Mouse (Mus musculus) heart, embryonic 14.5 days (tissue): ENCODE measurements around the gene Sdk2. TPM values are rescaled to one million over a fixed set of nuclear protein-coding genes. Genes with fewer than 3 reads are reported as not detected.

Experiments
- ATAC-seq: fragments of 200-750 bp; cut with Nextera tagmentation; 2 replicates; pipeline ENCODE4 v1.8.0; 2017; ENCODE audit warnings: low read depth, moderate TSS enrichment; ENCODE audit not compliant: insufficient number of reproducible peaks, insufficient read depth, low FRiP score
- H3K27ac ChIP-seq, 2 experiments: fragments of 200-500 bp in 1 of 2; fragments of 300-500 bp in 1 of 2; sonication (generic) in 1 of 2; replicated peaks in 1 of 2; 2 replicates each; pipeline ENCODE4 v1.5.1; 2012 to 2014; ENCODE audit warnings: low read depth in 2 of 2, low read length in 2 of 2, control low read depth in 1 of 2, mild to moderate bottlenecking in 1 of 2, mixed read lengths in 1 of 2; ENCODE audit not compliant: control insufficient read depth in 1 of 2, insufficient read depth in 1 of 2
- H3K27me3 ChIP-seq: fragments of 300-500 bp; sonication (generic); 2 replicates; pipeline ENCODE4 v1.6.1; 2014; ENCODE audit warnings: mild to moderate bottlenecking, low read length, control low read depth; ENCODE audit not compliant: control insufficient read depth, insufficient read depth
- H3K36me3 ChIP-seq: fragments of 300-500 bp; sonication (generic); 2 replicates; pipeline ENCODE4 v1.6.1; 2014; ENCODE audit warnings: mild to moderate bottlenecking, control low read depth, low read length, mixed read lengths; ENCODE audit not compliant: control insufficient read depth, insufficient read depth
- H3K4me1 ChIP-seq, 2 experiments: fragments of 200-500 bp in 1 of 2; fragments of 300-500 bp in 1 of 2; sonication (generic) in 1 of 2; 2 replicates each; pipeline ENCODE4 v1.6.1; 2012 to 2014; ENCODE audit warnings: low read length in 2 of 2, control low read depth in 1 of 2, mixed read lengths in 1 of 2; ENCODE audit not compliant: control insufficient read depth in 2 of 2, insufficient read depth in 2 of 2
- H3K4me2 ChIP-seq: fragments of 300-500 bp; sonication (generic); 2 replicates; pipeline ENCODE4 v1.6.1; 2014; ENCODE audit warnings: mild to moderate bottlenecking, low read length
- H3K4me3 ChIP-seq, 2 experiments: fragments of 200-500 bp in 1 of 2; fragments of 300-500 bp in 1 of 2; sonication (generic) in 1 of 2; 2 replicates each; pipeline ENCODE4 v1.5.1; 2012 to 2014; ENCODE audit warnings: low read length in 2 of 2, mild to moderate bottlenecking in 2 of 2, control low read depth in 1 of 2, low read depth in 1 of 2, moderate library complexity in 1 of 2; ENCODE audit not compliant: control insufficient read depth in 1 of 2, insufficient read depth in 1 of 2
- H3K9ac ChIP-seq: fragments of 300-500 bp; sonication (generic); 2 replicates; pipeline ENCODE4 v1.6.1; 2014; ENCODE audit warnings: mild to moderate bottlenecking, low read length
- H3K9me3 ChIP-seq: fragments of 300-500 bp; sonication (generic); 2 replicates; pipeline ENCODE4 v1.6.1; 2016; ENCODE audit warnings: low read length, control low read depth; ENCODE audit not compliant: control insufficient read depth
- WGBS: fragments of 180-500 bp; shearing (Covaris S2); extraction: QIAGEN DNeasy Blood & Tissue Kit; methylation state at CpG from one replicate; pipeline ENCODE4 v1.1.7; 2014; 5-methylcytosine and 5-hydroxymethylcytosine counted together
- polyA plus RNA-seq: library from polyadenylated mRNA; unstranded; fragments of >200 nt; fragmentation: Nextera tagmentation; extraction: Ambion mirVana; gene quantifications from 2 replicates; pipeline ENCODE4 v1.2.1, GENCODE M21; 2014

Sdk2 gene
- polyA plus RNA-seq, 1 experiment from 2014 or later, result 2.4 TPM

DNA sequence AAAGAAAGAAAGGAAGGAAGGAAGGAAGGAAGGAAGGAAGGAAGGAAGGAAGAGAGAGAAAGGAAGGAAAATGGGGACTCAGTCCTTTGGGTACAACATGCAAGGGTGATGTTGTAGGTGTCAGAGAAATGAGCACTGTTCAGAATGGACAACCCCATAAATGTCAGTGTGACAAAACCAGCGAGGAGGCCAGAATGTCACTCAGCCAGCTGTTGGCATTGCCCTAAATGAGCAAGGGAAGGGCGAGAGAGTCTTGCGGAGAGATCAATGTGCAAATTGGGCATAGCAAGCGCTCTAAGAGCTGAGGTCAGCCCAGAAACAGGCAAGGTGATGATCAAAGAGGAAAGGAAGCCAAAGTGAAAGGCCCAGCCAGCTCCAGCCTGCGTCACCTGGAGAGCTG is 293.7 kb downstream of the Sdk2 start:
- Histone ChIP-seq H3K4me2 (no peak overlapping the region), H3K4me1 (peaks cover 5 to 7% of the 10 kb centered on the region in 2 experiments; a peak in 2 of 4 replicates), H3K4me3 (no peak overlapping the region), H3K36me3 (no peaks in the 10 kb centered on the region), H3K27me3 (no peaks in the 10 kb centered on the region), H3K9me3 (no peaks in the 10 kb centered on the region), H3K9ac (no peak overlapping the region), H3K27ac (no peak overlapping the region)
- ATAC-seq, result no peak
- 89% methylated on average over 5 of the region's 5 CpGs for WGBS

DNA sequence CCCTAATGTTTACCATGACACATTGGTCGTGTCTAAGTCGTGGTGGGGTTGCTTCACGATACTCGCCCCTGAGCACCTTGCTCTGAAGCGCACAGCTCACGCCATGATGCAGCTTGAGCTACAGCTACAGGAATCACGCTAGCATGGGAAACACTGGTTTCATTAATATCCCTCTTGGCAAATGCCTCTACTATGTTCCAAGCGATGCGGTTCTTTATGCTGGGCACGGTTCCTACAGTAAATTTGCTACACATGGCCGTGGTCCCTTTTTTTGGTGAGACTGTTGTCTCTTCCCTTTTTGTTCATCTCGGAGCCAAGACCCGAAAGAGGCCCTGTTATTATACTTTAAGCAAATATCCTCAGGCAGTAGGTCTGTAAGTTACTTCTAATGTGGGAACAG is 295.7 kb downstream of the Sdk2 start:
- Histone ChIP-seq H3K27ac (no peak overlapping the region), H3K4me3 (no peak overlapping the region), H3K9ac (no peak overlapping the region), H3K27me3 (no peaks in the 10 kb centered on the region), H3K4me1 (peaks cover 15 to 18% of the 10 kb centered on the region in 2 experiments), H3K36me3 (no peaks in the 10 kb centered on the region), H3K4me2 (no peak overlapping the region), H3K9me3 (no peaks in the 10 kb centered on the region)
- 87% methylated on average over 13 of the region's 13 CpGs for WGBS
- no peak for ATAC-seq

DNA sequence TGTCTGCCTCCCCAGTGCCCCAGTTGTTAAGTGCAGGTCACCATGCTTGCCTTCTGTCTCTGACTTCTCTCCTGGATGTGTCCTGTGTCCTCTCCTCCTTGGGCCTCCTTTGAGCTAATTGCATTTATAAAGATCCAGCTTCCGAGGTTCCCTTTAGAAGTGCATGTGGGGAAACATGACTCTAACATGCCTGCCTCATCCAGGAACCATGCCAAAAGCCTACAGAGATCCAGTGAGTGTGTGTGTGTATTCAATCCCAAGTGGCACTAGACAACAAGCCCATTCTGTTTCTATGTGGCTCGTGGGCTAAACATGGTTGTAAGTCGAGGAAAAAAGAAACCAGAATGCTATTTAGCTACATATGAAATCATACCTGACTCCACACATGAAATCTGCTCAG is 298.5 kb downstream of the Sdk2 start:
- H3K36me3 ChIP-seq, result no peaks in the 10 kb centered on the region
- no peaks in the 10 kb centered on the region for H3K9me3 ChIP-seq
- no peak for ATAC-seq
- H3K27me3 ChIP-seq, result no peaks in the 10 kb centered on the region
- 66% methylated on average over 3 of the region's 3 CpGs for WGBS
- H3K4me2 ChIP-seq, result no peak overlapping the region
- no peak overlapping the region for H3K9ac ChIP-seq
- H3K4me3 ChIP-seq, result no peak overlapping the region
- peaks cover 19 to 26% of the 10 kb centered on the region in 2 experiments for H3K4me1 ChIP-seq
- H3K27ac ChIP-seq, result no peak overlapping the region

DNA sequence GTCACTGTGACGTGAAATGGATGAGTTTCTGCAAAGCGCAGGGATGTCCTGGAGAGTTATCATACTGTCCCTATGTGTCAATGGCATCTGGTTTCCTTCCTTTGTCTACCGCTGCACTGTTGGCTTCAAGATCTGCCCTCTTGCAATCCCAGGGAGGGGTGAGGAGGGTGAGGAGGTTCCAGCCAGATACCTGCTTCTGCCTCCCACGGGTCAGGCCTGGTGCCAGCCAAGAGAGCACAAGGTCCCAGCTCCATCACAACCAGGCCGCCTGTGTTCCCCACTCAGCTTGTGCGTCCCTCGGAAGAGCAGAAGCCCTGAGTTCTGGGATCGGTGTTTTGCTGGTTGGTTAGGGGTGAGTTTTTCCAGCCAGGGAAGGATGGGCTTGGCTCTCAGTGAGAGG is 299.6 kb downstream of the Sdk2 start:
- 31% methylated on average over 8 of the region's 8 CpGs for WGBS
- H3K4me1 ChIP-seq, result peaks cover 19 to 26% of the 10 kb centered on the region in 2 experiments
- 0 out of 2 replicates have a peak overlapping the region, but pooled peaks have one; percentile 11 for H3K9ac ChIP-seq
- H3K27me3 ChIP-seq, result no peaks in the 10 kb centered on the region
- ATAC-seq, result no peak
- no peaks in the 10 kb centered on the region for H3K36me3 ChIP-seq
- 0 out of 4 replicates have a peak overlapping the region, but pooled peaks of 1 of the 2 experiments have one; percentile 37 for H3K27ac ChIP-seq
- H3K4me3 ChIP-seq, result no peak overlapping the region
- no peak overlapping the region for H3K4me2 ChIP-seq
- no peaks in the 10 kb centered on the region for H3K9me3 ChIP-seq

DNA sequence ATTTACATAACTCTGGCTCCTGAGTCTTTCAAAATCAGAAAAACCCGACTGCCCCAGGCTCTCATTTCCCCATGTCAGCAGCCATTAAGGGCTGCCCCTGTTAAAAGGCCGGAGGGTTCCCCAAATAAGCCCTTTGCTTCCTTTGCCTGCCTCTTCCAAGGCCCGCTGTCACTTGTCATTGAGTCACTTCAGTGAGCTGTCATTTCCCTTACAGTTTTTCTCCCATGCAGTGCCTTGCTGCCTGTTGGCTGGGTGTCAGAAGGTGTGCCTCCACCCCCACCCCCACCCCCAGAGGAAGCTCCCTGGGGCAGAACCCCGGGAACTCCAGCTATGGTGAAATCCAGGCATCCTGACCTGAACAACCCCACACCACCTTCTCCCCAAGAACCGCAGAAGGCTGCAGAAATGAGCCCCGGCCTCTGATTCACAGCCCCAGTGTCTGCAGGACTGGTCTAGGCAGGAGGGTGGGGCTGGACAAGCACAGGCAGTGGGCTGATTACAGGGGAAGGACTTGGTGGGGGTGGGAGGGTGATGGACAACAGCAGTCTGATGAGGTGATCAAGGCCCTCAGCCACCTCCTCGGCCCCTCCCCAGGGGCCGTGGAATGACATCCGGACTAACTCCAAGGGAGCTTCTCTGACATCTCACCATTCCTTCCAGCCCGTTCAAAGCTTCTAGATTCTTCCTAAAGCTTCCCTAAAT is 300.4 kb downstream of the Sdk2 start:
- Histone ChIP-seq H3K4me2 (no peak overlapping the region), H3K4me3 (no peak overlapping the region)
- ATAC-seq, result no peak

DNA sequence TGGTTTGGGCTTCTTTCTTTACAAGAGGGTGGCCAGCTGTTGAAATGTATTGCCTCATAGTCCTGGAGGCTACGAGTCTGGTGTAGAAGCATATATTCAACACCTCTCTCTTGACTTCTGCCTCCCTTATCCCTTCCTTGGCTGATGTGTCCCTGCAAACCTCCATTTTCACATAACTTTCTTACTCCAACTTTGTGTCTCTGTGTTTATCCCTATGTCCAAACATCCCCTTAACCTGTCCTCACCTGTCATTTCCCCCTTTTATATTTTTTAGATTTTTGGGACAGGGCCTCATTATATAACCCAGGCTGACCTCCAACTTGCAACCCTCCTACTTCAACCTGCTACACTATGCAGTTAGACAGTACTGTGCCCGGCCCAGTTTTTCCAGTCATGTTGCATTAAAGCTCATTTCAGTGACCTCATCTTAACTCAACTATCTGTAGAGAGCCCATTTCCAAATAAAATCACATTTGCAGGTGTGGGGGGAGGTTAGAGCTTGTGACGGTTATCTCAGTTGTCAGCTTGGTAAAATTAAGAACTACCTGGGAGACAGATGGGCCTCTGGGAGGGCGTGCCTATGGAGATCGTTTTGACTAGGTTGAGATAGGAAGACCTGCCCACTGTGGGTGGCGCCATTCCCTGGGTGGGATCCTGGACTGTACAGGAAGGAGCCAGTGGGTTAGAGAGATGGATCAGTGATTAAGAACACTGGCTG is 302.6 kb downstream of the Sdk2 start:
- Histone ChIP-seq H3K4me2 (no peak overlapping the region), H3K4me3 (no peak overlapping the region), H3K36me3 (no peaks in the 10 kb centered on the region), H3K27ac (no peak overlapping the region), H3K9me3 (no peaks in the 10 kb centered on the region), H3K4me1 (peaks cover 19 to 26% of the 10 kb centered on the region in 2 experiments), H3K27me3 (no peaks in the 10 kb centered on the region), H3K9ac (no peak overlapping the region)
- ATAC-seq, result no peak
- 80% methylated on average over 6 of the region's 6 CpGs for WGBS

More for the DNA sequence above, 300.4 kb downstream of the Sdk2 start:
- H3K27me3 ChIP-seq, result no peaks in the 10 kb centered on the region
- no peaks in the 10 kb centered on the region for H3K9me3 ChIP-seq
- H3K9ac ChIP-seq, result 0 out of 2 replicates have a peak overlapping the region, but pooled peaks have one; percentile 1
- 15% methylated on average over 10 of the region's 10 CpGs for WGBS
- peak overlapping the region in 1 of 2 experiments; percentile 29; a peak in 1 of 4 replicates for H3K27ac ChIP-seq
- no peaks in the 10 kb centered on the region for H3K36me3 ChIP-seq
- peaks cover 19 to 26% of the 10 kb centered on the region in 2 experiments for H3K4me1 ChIP-seq

DNA sequence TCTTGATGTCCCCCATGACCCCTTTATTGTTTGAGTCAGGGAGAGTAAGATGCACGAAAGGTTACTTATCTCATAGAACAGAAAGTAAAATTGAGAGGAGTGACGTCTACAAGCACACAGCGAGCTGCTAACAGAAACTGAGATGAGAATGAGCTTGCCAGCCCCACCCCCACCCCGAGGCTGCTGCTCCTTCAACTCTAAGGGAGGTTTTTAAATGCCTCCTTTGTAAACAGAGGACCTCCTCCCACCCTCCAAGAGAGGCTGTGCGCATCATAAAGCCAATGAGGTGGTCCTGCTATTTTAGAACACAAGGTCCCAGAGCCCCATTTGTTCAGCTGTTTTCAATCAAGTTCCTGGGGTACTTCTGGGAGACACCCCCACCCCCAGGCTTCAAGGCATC is 303.4 kb downstream of the Sdk2 start:
- Histone ChIP-seq H3K9me3 (no peaks in the 10 kb centered on the region), H3K36me3 (no peaks in the 10 kb centered on the region), H3K4me3 (no peak overlapping the region), H3K27me3 (no peaks in the 10 kb centered on the region), H3K27ac (no peak overlapping the region), H3K9ac (no peak overlapping the region), H3K4me2 (no peak overlapping the region), H3K4me1 (peaks cover 19 to 26% of the 10 kb centered on the region in 2 experiments)
- WGBS, result 24% methylated on average over 5 of the region's 5 CpGs
- ATAC-seq, result no peak
